Mouse (Mus musculus): ENCODE results near the gene AL731706.2. TPM values are rescaled to one million over a fixed set of nuclear protein-coding genes. Genes with fewer than 3 reads are reported as not detected.

Gene AL731706.2
- total RNA-seq, 4 experiments from 2014 or later = 9.4 to 39.7 (median 30.9) TPM

Other genes with a start within 250 kb of the AL731706.2 start
- gene Snap25, start 172.2 kb downstream of the AL731706.2 start, total RNA-seq (2022) = under 1 TPM in 3 of 4 experiments, not detected in 1; 0.29 to 0.38 (median 0.36) TPM
- 1 to 10 TPM; 2.5 to 3.8 (median 3.1) TPM for gene Slx4ip, start 5.5 kb upstream of the AL731706.2 start, total RNA-seq (2022)
- 10 to 100 TPM; 17.5 to 32.7 (median 25.3) TPM for gene AL731706.1, start 5.7 kb upstream of the AL731706.2 start, total RNA-seq (2022)
- 10 to 100 TPM; 23.0 to 47.3 (median 34.3) TPM for gene Mkks, start 5.7 kb upstream of the AL731706.2 start, total RNA-seq (2022)
- gene Jag1, start 231.0 kb upstream of the AL731706.2 start, total RNA-seq (2022) = 1 to 10 TPM; 4.4 to 6.2 (median 4.8) TPM

Measured in gastrocnemius, adult 8-10 months (tissue).